Mouse (Mus musculus): ENCODE results near the gene Defb10.
"Not testable (repeated sequence)": the region's sequence is repeated elsewhere in the genome, so short reads cannot be mapped to it uniquely, and the experiment has no call there.

The Defb10 gene

DNA sequence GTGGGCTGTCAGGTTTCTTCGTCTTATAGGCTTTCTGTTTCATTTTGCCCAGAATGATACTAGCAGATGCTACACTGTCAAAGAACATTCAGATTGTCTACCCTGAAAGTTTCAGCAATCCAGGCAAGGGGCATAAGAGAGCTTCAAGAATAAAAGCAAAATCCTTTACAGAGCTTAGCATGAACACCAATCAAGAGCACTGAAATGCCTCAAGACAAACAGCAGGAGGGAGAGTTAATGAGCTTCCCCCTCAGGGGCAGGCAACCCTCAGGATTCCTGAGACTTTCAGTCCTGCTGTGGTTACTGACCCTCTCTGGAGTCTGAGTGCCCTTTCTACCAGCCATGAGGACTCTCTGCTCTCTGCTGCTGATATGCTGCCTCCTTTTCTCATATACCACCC is at the start of gene Defb10:
Defb10 (plus strand) TSS at position 316 of the 400 bp plus-strand sequence.
- DNase-seq (ENCODE audit: low spot score), result not testable (repeated sequence)

DNA sequence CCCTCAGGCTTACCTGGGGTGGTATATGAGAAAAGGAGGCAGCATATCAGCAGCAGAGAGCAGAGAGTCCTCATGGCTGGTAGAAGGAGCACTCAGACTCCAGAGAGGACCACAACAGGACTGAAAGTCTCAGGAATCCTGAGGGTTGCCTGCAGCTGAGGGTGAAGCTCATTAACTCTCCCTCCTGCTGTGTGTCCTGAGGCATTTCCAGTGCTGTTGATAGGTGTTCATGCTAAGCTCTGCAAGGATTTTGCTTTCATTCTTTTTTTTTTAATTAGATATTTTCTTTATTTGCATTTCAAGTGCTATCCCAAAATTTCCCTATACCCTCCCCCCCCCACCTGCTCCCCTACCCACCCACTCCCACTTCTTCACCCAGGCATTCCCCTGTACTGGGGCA is 26.6 kb downstream of the Defb10 start, which contains the start of gene Defb9:
Defb9 (minus strand) TSS at position 101 of the 400 bp plus-strand sequence.
- DNase-seq (ENCODE audit: low spot score), result not testable (repeated sequence)

DNA sequence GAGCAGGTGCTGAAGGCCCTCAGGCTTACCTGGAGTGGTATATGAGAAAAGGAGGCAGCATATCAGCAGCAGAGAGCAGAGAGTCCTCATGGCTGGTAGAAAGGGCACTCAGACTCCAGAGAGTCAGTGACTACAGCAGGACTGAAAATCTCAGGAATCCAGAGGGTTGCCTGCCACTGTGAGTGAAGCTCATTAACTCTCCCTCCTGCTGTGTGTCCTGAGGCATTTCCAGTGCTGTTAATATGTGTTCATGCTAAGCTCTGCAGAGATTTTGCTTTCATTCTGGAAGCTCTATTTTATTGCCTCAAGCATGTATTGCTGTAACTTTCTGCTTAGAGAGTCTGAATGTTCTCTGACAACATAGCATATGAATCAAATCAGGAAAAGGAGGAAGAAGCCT is 47.6 kb downstream of the Defb10 start, which contains the start of gene Defb11:
Defb11 (minus strand) TSS at position 123 of the 400 bp plus-strand sequence.
- not testable (repeated sequence) for DNase-seq (ENCODE audit: low spot score)
